Mouse (Mus musculus): Measurements from ENCODE around the gene Itga8. TPM values are rescaled to one million over a fixed set of nuclear protein-coding genes. Genes with fewer than 3 reads are reported as not detected.

The Itga8 gene
- polyA plus RNA-seq, 1 experiment = 1.1 TPM

GRCm38 (mm10) chr2:12290235-12290634 is 11.5 kb downstream of the Itga8 start:
- H3K27me3 ChIP-seq (ENCODE audit: control insufficient read depth, insufficient read depth, low read length) = no peaks in the 10 kb centered on the region
- H3K27ac ChIP-seq (ENCODE audit: control insufficient read depth, insufficient read depth, low read length) = no peak overlapping the region
- H3K4me1 ChIP-seq (replicated peaks; ENCODE audit: control insufficient read depth, insufficient read depth, low read length) = no peaks in the 10 kb centered on the region
- no peak overlapping the region for H3K4me3 ChIP-seq (ENCODE audit: control insufficient read depth, insufficient read depth, low read length)
- H3K36me3 ChIP-seq (ENCODE audit: control insufficient read depth, insufficient read depth, low read length) = no peaks in the 10 kb centered on the region
- DNase-seq = no peak
- TF ChIP-seq POLR2A (IDR thresholded peaks at IDR 0.05; ENCODE audit: control insufficient read depth, extremely low read depth, insufficient read depth, low read length, poor library complexity) = no peak
- no peak for TF ChIP-seq CTCF (IDR thresholded peaks at IDR 0.05; ENCODE audit: borderline replicate concordance, control insufficient read depth, extremely low read depth, insufficient read depth, low read length, poor library complexity)
- 93% methylated on average over 3 of the region's 3 CpGs for WGBS

DNA sequence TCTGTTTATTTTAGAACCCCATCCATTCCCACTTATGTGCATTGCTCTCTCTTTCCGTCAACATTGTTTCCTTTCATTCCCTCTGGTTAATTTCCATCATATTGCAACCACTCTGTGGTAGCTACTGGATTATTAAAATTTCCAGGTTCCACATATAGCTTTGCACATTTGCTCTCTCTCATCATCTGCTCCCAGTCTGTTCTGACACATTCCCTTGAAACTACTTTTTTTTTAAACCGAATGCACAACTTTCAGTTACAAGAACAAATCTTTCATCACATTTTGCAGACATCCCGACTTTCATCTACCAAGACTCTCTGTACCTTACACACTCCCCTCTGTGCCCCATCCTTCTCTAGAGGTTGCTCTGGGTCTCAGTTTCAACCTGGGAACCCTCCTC is 13.9 kb downstream of the Itga8 start:
- Histone ChIP-seq H3K27ac (ENCODE audit: control insufficient read depth, insufficient read depth, low read length) (no peak overlapping the region), H3K27me3 (ENCODE audit: control insufficient read depth, insufficient read depth, low read length) (no peaks in the 10 kb centered on the region), H3K4me1 (replicated peaks; ENCODE audit: control insufficient read depth, insufficient read depth, low read length) (no peaks in the 10 kb centered on the region), H3K4me3 (ENCODE audit: control insufficient read depth, insufficient read depth, low read length) (no peak overlapping the region), H3K36me3 (ENCODE audit: control insufficient read depth, insufficient read depth, low read length) (no peaks in the 10 kb centered on the region)
- WGBS = 90% methylated on average over 3 of the region's 3 CpGs
- TF ChIP-seq POLR2A (IDR thresholded peaks at IDR 0.05; ENCODE audit: control insufficient read depth, extremely low read depth, insufficient read depth, low read length, poor library complexity) = no peak
- TF ChIP-seq CTCF (IDR thresholded peaks at IDR 0.05; ENCODE audit: borderline replicate concordance, control insufficient read depth, extremely low read depth, insufficient read depth, low read length, poor library complexity) = no peak
- DNase-seq = no peak

DNA sequence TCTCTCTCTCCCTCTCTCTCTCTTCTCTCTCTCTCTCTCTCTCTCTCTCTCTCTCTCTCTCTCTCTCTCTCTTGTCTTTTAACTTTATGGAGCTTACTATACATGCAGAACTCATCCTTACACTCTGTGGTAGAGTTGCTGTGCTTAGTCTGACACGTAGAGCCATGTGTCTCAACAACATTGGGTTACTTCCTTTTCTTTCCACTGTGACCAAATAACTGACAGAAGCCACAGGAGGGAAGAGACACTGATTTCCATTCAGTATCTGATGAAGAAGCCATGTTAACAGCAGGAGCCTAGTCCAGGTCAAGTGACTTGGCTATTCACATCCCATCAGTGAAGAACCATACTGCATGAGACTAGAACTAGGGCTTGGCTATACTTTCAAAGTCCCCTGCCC is 21.1 kb downstream of the Itga8 start:
- no peaks in the 10 kb centered on the region for H3K36me3 ChIP-seq (ENCODE audit: control insufficient read depth, insufficient read depth, low read length)
- 13% methylated on average over 1 of the region's 1 CpGs for WGBS
- H3K27me3 ChIP-seq (ENCODE audit: control insufficient read depth, insufficient read depth, low read length) = no peaks in the 10 kb centered on the region
- no peaks in the 10 kb centered on the region for H3K4me1 ChIP-seq (replicated peaks; ENCODE audit: control insufficient read depth, insufficient read depth, low read length)
- no peak for DNase-seq
- no peak for TF ChIP-seq CTCF (IDR thresholded peaks at IDR 0.05; ENCODE audit: borderline replicate concordance, control insufficient read depth, extremely low read depth, insufficient read depth, low read length, poor library complexity)
- TF ChIP-seq POLR2A (IDR thresholded peaks at IDR 0.05; ENCODE audit: control insufficient read depth, extremely low read depth, insufficient read depth, low read length, poor library complexity) = no peak
- no peak overlapping the region for H3K4me3 ChIP-seq (ENCODE audit: control insufficient read depth, insufficient read depth, low read length)
- no peak overlapping the region for H3K27ac ChIP-seq (ENCODE audit: control insufficient read depth, insufficient read depth, low read length)

DNA sequence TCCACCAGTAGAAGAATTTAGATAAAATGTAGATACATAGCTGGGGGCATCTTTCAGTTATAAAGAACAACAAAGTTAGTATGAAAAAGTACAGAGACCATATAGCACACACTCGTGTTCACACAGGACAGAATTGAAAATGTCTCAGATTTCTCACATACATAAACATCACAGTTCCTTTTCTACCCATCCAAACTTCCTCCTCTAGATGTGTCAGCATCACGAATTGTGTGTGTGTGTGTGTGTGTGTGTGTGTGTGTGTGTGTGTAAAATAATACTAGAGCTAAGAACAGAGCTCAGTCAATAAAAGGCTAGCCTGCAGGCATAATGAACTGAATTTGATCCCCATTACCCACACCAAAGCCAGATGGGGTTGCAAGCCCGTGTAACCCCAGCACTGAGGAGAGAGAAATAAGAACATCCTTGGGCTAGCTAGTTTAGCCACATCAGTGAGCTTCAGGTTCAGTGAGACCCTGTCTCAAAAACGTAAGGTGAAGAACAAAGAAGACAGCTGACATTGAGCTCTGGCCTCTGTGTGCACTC is 22.6 kb downstream of the Itga8 start:
- H3K36me3 ChIP-seq (ENCODE audit: control insufficient read depth, insufficient read depth, low read length) = no peaks in the 10 kb centered on the region
- no peaks in the 10 kb centered on the region for H3K27me3 ChIP-seq (ENCODE audit: control insufficient read depth, insufficient read depth, low read length)
- H3K4me1 ChIP-seq (replicated peaks; ENCODE audit: control insufficient read depth, insufficient read depth, low read length) = no peaks in the 10 kb centered on the region
- 51% methylated on average over 4 of the region's 4 CpGs for WGBS
- TF ChIP-seq POLR2A (IDR thresholded peaks at IDR 0.05; ENCODE audit: control insufficient read depth, extremely low read depth, insufficient read depth, low read length, poor library complexity) (no peak), CTCF (IDR thresholded peaks at IDR 0.05; ENCODE audit: borderline replicate concordance, control insufficient read depth, extremely low read depth, insufficient read depth, low read length, poor library complexity) (no peak)
- H3K4me3 ChIP-seq (ENCODE audit: control insufficient read depth, insufficient read depth, low read length) = no peak overlapping the region
- no peak for DNase-seq
- H3K27ac ChIP-seq (ENCODE audit: control insufficient read depth, insufficient read depth, low read length) = no peak overlapping the region

- no peaks in the 10 kb centered on the region for H3K4me1 ChIP-seq (replicated peaks; ENCODE audit: control insufficient read depth, insufficient read depth, low read length)
- TF ChIP-seq CTCF (IDR thresholded peaks at IDR 0.05; ENCODE audit: borderline replicate concordance, control insufficient read depth, extremely low read depth, insufficient read depth, low read length, poor library complexity) (no peak), POLR2A (IDR thresholded peaks at IDR 0.05; ENCODE audit: control insufficient read depth, extremely low read depth, insufficient read depth, low read length, poor library complexity) (no peak)
- WGBS = 90% methylated on average over 2 of the region's 2 CpGs
These were observed 44.9 kb downstream of the Itga8 start for GRCm38 (mm10) chr2:12256635-12257317.

GRCm38 (mm10) chr2:12255901-12256300 is 45.8 kb downstream of the Itga8 start:
- DNase-seq = no peak
- Histone ChIP-seq H3K27ac (ENCODE audit: control insufficient read depth, insufficient read depth, low read length) (no peak overlapping the region), H3K4me3 (ENCODE audit: control insufficient read depth, insufficient read depth, low read length) (no peak overlapping the region), H3K27me3 (ENCODE audit: control insufficient read depth, insufficient read depth, low read length) (no peaks in the 10 kb centered on the region), H3K4me1 (replicated peaks; ENCODE audit: control insufficient read depth, insufficient read depth, low read length) (no peaks in the 10 kb centered on the region), H3K36me3 (ENCODE audit: control insufficient read depth, insufficient read depth, low read length) (no peaks in the 10 kb centered on the region)
- WGBS = 93% methylated on average over 2 of the region's 2 CpGs
- no peak for TF ChIP-seq CTCF (IDR thresholded peaks at IDR 0.05; ENCODE audit: borderline replicate concordance, control insufficient read depth, extremely low read depth, insufficient read depth, low read length, poor library complexity)
- TF ChIP-seq POLR2A (IDR thresholded peaks at IDR 0.05; ENCODE audit: control insufficient read depth, extremely low read depth, insufficient read depth, low read length, poor library complexity) = no peak

More at GRCm38 (mm10) chr2:12256635-12257317, 44.9 kb downstream of the Itga8 start:
- Histone ChIP-seq H3K27me3 (ENCODE audit: control insufficient read depth, insufficient read depth, low read length) (no peaks in the 10 kb centered on the region), H3K27ac (ENCODE audit: control insufficient read depth, insufficient read depth, low read length) (no peak overlapping the region), H3K4me3 (ENCODE audit: control insufficient read depth, insufficient read depth, low read length) (no peak overlapping the region), H3K36me3 (ENCODE audit: control insufficient read depth, insufficient read depth, low read length) (no peaks in the 10 kb centered on the region)
- no peak for DNase-seq

All from thymus, adult 2 months (tissue).